Mouse (Mus musculus): Measurements from ENCODE around the gene Bmx. TPM values are rescaled to one million over a fixed set of nuclear protein-coding genes. Genes with fewer than 3 reads are reported as not detected.

Bmx gene
- polyA plus RNA-seq, 1 experiment: 1.6 TPM

GRCm38 (mm10) chrX:164262286-164262685, 4.3 kb upstream of the Bmx start:
- Histone ChIP-seq H3K4me1 (ENCODE audit: control insufficient read depth, insufficient read depth, low read length) (no peaks in the 10 kb centered on the region), H3K27ac (ENCODE audit: insufficient read depth, low read length) (no peak overlapping the region), H3K4me3 (ENCODE audit: insufficient read depth, low read length) (no peak overlapping the region)
- TF ChIP-seq POLR2A (IDR thresholded peaks at IDR 0.05; ENCODE audit: extremely low read depth, insufficient read depth, low read length) (no peak), CTCF (IDR thresholded peaks at IDR 0.05; ENCODE audit: extremely low read depth, insufficient read depth, low read length) (no peak)

- no peak for TF ChIP-seq POLR2A (IDR thresholded peaks at IDR 0.05; ENCODE audit: extremely low read depth, insufficient read depth, low read length)
- Histone ChIP-seq H3K4me3 (ENCODE audit: insufficient read depth, low read length) (no peak overlapping the region), H3K27ac (ENCODE audit: insufficient read depth, low read length) (no peak overlapping the region), H3K4me1 (ENCODE audit: control insufficient read depth, insufficient read depth, low read length) (no peaks in the 10 kb centered on the region)
Observed at GRCm38 (mm10) chrX:164258662-164259061, 669 bp upstream of the Bmx start.

- Histone ChIP-seq H3K27ac (ENCODE audit: insufficient read depth, low read length) (no peak overlapping the region), H3K4me3 (ENCODE audit: insufficient read depth, low read length) (no peak overlapping the region), H3K4me1 (ENCODE audit: control insufficient read depth, insufficient read depth, low read length) (no peaks in the 10 kb centered on the region)
- TF ChIP-seq CTCF (IDR thresholded peaks at IDR 0.05; ENCODE audit: extremely low read depth, insufficient read depth, low read length) (no peak), POLR2A (IDR thresholded peaks at IDR 0.05; ENCODE audit: extremely low read depth, insufficient read depth, low read length) (no peak)
Observed at GRCm38 (mm10) chrX:164256527-164256926, 1.5 kb downstream of the Bmx start.

- Histone ChIP-seq H3K27ac (ENCODE audit: insufficient read depth, low read length) (no peak overlapping the region), H3K4me1 (ENCODE audit: control insufficient read depth, insufficient read depth, low read length) (no peaks in the 10 kb centered on the region), H3K4me3 (ENCODE audit: insufficient read depth, low read length) (no peak overlapping the region)
- TF ChIP-seq POLR2A (IDR thresholded peaks at IDR 0.05; ENCODE audit: extremely low read depth, insufficient read depth, low read length) (no peak), CTCF (IDR thresholded peaks at IDR 0.05; ENCODE audit: extremely low read depth, insufficient read depth, low read length) (no peak)
Observed at GRCm38 (mm10) chrX:164246722-164247121, 11.3 kb downstream of the Bmx start.

GRCm38 (mm10) chrX:164245714-164246113, 12.3 kb downstream of the Bmx start:
- TF ChIP-seq CTCF (IDR thresholded peaks at IDR 0.05; ENCODE audit: extremely low read depth, insufficient read depth, low read length): no peak
- TF ChIP-seq POLR2A (IDR thresholded peaks at IDR 0.05; ENCODE audit: extremely low read depth, insufficient read depth, low read length): no peak
- Histone ChIP-seq H3K27ac (ENCODE audit: insufficient read depth, low read length) (no peak overlapping the region), H3K4me1 (ENCODE audit: control insufficient read depth, insufficient read depth, low read length) (no peaks in the 10 kb centered on the region), H3K4me3 (ENCODE audit: insufficient read depth, low read length) (no peak overlapping the region)

GRCm38 (mm10) chrX:164233380-164233779, 24.6 kb downstream of the Bmx start:
- Histone ChIP-seq H3K27ac (ENCODE audit: insufficient read depth, low read length) (no peak overlapping the region), H3K4me3 (ENCODE audit: insufficient read depth, low read length) (no peak overlapping the region), H3K4me1 (ENCODE audit: control insufficient read depth, insufficient read depth, low read length) (no peaks in the 10 kb centered on the region; the same call in 1 of the 2 replicates)
- TF ChIP-seq POLR2A (IDR thresholded peaks at IDR 0.05; ENCODE audit: extremely low read depth, insufficient read depth, low read length): no peak
- TF ChIP-seq CTCF (IDR thresholded peaks at IDR 0.05; ENCODE audit: extremely low read depth, insufficient read depth, low read length): no peak

- H3K4me1 ChIP-seq (ENCODE audit: control insufficient read depth, insufficient read depth, low read length): no peaks in the 10 kb centered on the region
- no peak overlapping the region for H3K4me3 ChIP-seq (ENCODE audit: insufficient read depth, low read length)
- TF ChIP-seq CTCF (IDR thresholded peaks at IDR 0.05; ENCODE audit: extremely low read depth, insufficient read depth, low read length): no peak
- no peak for TF ChIP-seq POLR2A (IDR thresholded peaks at IDR 0.05; ENCODE audit: extremely low read depth, insufficient read depth, low read length)
- no peak overlapping the region for H3K27ac ChIP-seq (ENCODE audit: insufficient read depth, low read length)
Observed at GRCm38 (mm10) chrX:164221989-164222388, 36.0 kb downstream of the Bmx start.

- Histone ChIP-seq H3K4me3 (ENCODE audit: insufficient read depth, low read length) (no peak overlapping the region), H3K4me1 (ENCODE audit: control insufficient read depth, insufficient read depth, low read length) (no peaks in the 10 kb centered on the region), H3K27ac (ENCODE audit: insufficient read depth, low read length) (no peak overlapping the region)
- TF ChIP-seq CTCF (IDR thresholded peaks at IDR 0.05; ENCODE audit: extremely low read depth, insufficient read depth, low read length) (no peak), POLR2A (IDR thresholded peaks at IDR 0.05; ENCODE audit: extremely low read depth, insufficient read depth, low read length) (no peak)
Observed at GRCm38 (mm10) chrX:164200547-164200946, 57.4 kb downstream of the Bmx start.

GRCm38 (mm10) chrX:164197679-164198078, 60.3 kb downstream of the Bmx start:
- TF ChIP-seq POLR2A (IDR thresholded peaks at IDR 0.05; ENCODE audit: extremely low read depth, insufficient read depth, low read length) (no peak), CTCF (IDR thresholded peaks at IDR 0.05; ENCODE audit: extremely low read depth, insufficient read depth, low read length) (no peak)
- no peaks in the 10 kb centered on the region for H3K4me1 ChIP-seq (ENCODE audit: control insufficient read depth, insufficient read depth, low read length)
- no peak overlapping the region for H3K4me3 ChIP-seq (ENCODE audit: insufficient read depth, low read length)
- no peak overlapping the region for H3K27ac ChIP-seq (ENCODE audit: insufficient read depth, low read length)

GRCm38 (mm10) chrX:164189880-164190279, 68.1 kb downstream of the Bmx start:
- Histone ChIP-seq H3K27ac (ENCODE audit: insufficient read depth, low read length) (no peak overlapping the region), H3K4me3 (ENCODE audit: insufficient read depth, low read length) (no peak overlapping the region), H3K4me1 (ENCODE audit: control insufficient read depth, insufficient read depth, low read length) (no peaks in the 10 kb centered on the region)
- TF ChIP-seq CTCF (IDR thresholded peaks at IDR 0.05; ENCODE audit: extremely low read depth, insufficient read depth, low read length): no peak
- no peak for TF ChIP-seq POLR2A (IDR thresholded peaks at IDR 0.05; ENCODE audit: extremely low read depth, insufficient read depth, low read length)

- Histone ChIP-seq H3K27ac (ENCODE audit: insufficient read depth, low read length) (no peak overlapping the region), H3K4me1 (ENCODE audit: control insufficient read depth, insufficient read depth, low read length) (no peaks in the 10 kb centered on the region), H3K4me3 (ENCODE audit: insufficient read depth, low read length) (no peak overlapping the region)
- TF ChIP-seq CTCF (IDR thresholded peaks at IDR 0.05; ENCODE audit: extremely low read depth, insufficient read depth, low read length) (peak; percentile 59), POLR2A (IDR thresholded peaks at IDR 0.05; ENCODE audit: extremely low read depth, insufficient read depth, low read length) (no peak)
Observed at GRCm38 (mm10) chrX:164183844-164184243, 74.1 kb downstream of the Bmx start.
